Mouse (Mus musculus) testis, postnatal 14 days (tissue): Measurements from ENCODE around the gene Gm20388.

Experiments used
- DNase-seq: peaks from one replicate; pipeline ENCODE4 v3.0.0; 2021; ENCODE audit warnings: low spot score

Gm20388 gene

DNA sequence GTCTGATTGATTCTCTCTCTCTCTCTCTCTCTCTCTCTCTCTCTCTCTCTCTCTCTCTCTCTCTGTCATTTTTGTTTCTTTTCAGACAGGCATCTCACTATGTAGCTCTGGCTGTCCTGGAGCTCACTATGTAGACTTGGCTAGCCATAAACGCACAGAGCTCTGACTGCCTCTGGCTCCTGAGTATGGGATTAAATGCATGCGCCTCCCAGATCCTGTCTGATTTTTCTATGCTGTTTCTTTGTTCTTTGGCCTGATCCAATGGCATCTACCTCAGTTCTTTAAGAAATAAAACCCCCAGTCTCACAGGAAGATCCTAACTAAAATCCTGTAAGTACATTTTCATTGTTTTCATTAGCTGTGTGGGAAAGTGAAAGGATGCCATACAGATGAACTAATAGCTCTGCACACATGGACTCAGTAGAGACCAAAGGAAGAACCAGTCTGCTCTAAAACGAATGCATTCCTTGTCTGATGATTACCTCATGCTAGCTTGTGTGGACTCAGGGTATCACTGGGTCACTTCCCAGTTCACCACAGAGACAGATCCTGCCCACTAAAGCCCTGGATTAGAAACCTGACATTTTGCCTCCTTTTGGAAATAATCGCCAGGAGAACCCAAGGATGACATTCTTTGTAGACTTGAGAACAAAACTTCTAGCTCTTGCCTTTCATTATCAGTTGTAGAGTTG is 4156.6 kb downstream of the Gm20388 start:
- no peak for DNase-seq

DNA sequence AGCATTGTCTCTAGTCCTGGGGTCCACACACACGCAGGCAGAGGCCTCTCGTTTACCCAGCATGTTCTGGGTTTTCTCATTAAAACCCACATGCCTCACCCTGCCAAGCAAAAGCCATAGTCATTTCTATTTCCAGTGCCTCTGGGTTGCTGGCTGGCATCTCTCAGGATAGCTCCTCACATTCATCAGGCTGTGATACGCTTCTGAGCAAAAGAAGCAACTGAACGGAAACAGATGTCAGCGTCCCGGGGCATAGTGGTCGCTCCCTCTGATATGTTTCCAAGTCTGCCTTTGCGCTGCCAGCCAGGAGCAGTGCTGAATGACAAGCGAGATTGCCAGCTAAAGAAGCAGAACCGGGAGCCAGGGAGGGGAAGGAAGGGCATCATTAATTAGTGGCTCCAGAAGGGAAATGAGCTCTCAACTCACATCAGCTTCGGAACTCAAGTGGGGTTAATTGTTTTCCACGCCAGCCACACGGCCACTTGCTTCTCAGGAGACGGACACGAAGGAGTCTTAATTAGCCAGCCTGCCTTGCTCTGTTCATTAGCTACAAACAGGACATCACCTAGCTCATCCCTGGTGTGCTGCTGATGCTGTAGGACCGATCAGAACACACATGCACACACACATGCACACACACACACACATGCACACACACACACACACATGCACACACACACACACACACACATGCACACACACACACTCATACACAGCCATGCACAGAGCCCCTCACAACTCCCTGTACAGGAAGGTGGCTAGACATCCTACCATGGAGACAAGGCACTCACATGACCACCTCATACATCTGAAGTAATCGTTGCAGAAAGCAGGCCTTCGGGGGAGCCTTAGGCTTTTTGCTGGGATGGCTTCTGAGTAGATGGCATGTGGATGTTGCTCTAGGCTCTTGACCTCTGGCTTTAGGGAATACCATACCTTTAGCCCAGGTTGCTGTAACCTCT is 4160.0 kb downstream of the Gm20388 start:
- no peak for DNase-seq

DNA sequence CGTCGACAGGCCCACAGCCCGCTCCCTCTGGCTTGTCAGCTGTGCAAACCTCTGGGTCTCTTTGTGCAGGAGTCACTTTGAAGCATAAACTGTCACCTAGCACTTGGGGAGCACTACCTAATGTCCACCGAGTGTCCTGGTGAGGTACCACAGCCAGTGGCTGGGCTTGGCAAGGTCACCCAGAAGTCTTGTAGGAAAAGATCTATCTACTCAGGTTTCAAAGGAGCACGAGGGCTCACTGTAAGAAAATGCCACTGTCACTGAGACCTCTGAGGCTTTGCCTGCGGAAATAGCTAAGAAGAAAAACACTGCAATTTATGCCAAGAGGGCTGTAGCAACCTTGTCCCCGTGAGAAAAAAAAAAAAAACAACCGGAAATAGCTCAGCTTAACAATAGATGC is 4165.3 kb downstream of the Gm20388 start:
- DNase-seq: no peak

DNA sequence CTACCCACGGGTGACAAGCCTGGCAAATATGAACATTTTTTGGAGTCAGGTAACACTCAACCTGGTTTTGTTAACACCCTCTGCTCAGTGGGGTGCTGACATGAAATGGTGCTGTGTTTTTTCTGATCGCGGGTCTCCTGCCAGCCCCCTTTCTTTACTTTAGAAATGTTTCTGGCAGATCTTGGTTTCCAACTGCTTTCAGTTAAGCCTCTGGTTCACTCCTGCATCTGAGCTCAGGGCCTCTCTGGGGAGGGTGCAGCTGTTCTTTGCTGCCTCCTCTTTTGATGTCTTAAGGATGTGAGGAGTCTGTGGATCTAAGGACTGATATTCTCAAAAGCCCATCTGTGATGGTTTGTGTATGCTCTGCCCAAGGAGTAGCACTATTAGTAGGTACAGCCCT is 4165.8 kb downstream of the Gm20388 start:
- no peak for DNase-seq

DNA sequence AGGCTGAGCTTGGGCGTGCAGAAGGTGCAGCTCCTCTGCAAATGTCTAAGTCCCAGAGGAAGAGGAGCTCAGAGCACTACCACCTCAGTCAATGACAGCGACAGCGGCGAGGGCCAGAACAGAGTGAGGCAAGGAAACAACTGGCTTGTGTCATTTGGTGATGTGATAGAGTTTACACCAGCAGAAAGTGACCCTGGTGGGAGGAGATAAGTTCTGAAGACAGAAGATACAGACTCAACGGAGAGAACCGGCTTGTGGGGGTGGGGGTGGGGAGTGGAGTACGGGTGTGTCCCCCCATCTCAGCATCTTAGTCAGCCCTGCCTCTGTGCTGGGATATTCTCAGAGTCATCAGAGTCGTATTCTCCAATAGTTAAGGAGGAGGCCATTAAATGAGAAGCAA is 4166.7 kb downstream of the Gm20388 start:
- no peak for DNase-seq

DNA sequence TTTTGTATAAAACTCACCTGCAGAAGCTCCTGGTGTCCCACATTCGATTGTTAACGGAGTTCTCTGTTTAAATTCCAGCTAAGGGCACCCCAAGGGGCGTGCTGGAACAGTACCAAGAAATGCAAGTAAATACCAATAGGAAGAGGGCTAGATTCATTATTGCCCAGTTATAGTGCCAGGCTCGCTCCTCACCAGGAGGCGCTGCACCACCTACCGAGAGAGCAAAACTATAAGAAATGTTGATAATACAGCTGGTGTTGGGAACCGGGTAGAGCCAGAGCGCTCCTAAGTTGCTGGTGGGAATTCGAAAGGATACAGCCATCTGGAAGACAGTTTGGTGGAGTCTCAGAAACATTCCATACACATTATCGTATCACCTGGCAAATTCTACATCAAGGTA is 4167.4 kb downstream of the Gm20388 start:
- no peak for DNase-seq

DNA sequence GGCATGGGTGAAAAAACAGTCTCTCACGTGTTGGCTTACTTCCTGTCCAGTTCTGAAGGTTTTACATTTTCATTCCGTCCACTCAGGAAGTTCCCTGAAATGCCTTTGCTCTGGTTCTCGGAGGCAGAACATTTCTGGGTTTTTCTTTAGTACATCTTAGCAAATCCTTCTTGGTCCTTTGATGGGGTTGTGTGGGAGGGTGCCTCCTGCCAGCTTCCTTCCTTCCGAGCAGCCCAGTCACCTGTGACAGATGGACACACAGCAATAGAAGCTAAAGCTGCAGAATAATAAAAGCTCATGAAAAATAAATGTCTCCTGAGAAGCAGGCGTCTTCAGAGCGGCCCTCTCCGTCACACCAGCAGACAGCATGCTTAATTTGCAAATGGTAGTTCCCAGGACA is 4168.3 kb downstream of the Gm20388 start:
- DNase-seq: no peak

DNA sequence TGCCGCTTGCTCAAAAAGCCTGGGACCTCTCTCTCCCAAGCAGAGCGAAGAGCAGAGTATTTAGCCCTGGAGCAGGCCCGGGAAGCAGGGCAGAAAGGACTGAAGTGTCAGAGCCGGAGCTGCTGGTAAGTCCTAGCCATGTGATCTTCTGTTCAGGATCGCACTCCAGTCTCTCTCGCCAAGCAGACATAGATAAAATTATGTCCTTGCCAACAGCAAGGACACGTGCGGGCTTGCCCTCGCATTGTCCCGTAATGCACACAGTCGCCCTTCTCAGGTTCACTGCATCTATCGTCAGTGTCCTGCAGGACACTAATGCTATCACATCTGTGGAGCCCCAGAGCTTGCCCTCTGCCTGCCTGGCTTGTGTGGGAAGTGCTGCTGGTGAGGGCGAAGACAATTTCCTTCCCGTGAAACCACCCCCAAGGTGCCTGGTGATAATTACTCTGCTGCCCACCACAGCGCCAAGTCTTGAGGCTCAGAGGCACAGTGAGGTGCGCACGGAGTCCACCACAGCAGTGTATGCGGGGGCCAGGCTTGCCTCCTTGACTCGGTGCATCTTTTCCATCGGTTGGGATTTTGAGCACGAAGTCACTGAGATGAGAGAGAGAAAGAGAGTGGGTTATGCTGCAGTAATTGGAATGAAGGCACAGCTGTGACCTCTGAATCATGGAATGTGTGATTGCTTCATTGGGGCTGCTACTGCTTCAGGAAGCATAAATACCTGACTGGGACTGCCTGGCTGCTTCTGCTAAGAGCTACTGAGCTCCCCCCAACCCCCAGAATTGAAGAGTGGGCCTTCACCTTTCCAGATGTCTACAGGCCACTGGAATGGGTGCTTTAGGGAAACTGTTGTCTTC is 4170.1 kb downstream of the Gm20388 start:
- no peak for DNase-seq

DNA sequence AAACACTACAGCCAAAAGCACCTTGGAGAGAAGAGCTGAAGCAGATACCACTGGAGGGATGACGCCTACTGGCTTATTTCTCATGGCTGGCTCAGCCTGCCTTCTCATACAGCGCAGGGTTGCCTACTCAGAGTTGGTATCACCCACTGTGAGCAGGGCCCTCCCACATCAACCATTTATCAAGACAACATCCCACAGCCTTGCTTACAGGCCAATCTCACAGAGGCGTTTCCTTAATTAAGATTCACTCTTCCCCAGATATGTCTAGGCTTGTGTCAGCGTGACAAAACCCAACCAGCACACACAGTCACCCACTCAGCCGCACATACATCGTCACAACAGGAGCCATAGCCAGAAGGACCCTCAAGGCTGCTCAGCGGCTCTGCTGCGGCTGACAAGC is 4172.0 kb downstream of the Gm20388 start:
- DNase-seq: no peak

DNA sequence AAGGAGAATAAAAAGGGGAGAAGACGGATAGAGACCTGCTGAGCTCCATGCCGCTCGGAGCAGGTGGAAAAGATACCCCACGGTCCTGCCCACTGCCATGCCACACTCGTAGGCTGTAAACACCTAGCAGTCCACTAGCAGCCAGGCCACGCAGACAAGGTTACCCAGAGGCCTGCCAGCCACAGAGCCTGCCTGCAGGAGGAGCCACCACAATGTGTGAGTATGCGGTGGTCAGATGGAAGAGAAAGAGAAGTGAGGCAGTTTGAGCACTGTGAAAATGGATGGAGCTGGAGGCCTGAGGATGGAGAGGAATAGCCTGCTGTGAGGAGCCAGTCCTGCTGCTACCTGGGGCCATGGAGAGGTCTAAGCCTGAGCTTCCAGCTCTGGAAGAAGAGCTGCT is 4173.0 kb downstream of the Gm20388 start:
- no peak for DNase-seq

DNA sequence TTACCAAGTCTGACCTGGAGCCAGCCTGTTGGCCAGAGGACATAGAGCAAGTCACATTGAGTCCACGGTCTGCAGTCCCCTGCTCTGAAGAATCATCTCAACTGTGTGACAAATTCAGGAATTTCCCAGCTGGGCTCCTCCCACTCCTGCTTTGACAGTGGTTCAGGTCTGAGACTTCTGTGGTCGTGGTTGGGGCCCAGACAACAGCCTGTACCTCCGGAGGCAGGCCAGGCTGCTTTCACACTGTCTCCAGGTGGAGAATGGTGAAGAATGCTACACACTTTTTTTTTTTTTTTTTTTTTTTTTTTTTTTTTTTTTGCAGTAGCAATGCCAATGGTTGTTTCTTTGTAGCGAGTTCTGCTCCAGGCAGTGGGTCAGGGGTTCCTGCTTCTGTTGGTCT is 4175.0 kb downstream of the Gm20388 start:
- no peak for DNase-seq

DNA sequence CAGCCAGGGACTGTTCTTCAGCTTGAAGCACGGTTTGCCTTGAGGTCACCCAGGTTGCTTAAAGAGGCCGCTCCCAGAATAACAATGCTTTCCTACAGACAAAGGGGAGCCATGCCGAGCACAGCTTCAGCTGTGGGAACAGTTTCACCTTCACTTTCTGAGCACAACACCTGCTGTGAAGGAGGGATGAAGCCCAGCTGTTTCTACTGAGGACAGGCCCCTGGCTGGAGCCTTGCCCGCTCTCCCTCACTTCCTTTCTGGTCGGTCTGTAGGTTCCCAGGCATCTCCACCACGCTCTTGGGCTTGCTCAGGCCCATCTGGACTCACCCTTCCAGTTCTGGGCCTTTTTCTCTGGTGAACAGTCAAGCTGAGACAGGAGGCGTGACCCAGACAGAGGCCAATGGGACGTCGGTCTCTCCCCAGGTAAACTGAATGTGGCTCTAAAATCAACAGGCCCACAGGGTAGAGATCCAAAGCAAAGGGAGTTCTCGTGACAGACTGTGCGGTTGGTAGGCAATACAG is 4177.5 kb downstream of the Gm20388 start:
- no peak for DNase-seq

DNA sequence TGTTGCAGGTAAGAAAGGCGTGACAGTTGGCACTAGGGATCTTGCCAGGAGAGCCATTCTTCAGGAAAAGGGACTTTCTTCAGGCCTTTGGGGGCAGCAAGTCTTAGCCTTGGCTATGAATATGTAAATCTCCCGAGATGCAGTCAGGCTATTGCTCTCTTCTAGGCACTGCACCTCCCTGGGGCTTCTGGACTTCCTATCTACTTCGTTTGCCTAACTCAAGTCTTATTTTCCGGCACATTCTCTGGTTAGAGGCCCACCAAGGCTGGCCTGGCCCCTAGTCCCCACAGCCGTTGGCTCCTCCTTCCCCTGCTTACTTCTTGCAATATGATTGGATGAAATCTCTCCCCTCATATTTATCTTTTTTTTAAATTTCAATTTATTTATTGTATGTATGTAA is 4178.4 kb downstream of the Gm20388 start:
- DNase-seq: no peak

DNA sequence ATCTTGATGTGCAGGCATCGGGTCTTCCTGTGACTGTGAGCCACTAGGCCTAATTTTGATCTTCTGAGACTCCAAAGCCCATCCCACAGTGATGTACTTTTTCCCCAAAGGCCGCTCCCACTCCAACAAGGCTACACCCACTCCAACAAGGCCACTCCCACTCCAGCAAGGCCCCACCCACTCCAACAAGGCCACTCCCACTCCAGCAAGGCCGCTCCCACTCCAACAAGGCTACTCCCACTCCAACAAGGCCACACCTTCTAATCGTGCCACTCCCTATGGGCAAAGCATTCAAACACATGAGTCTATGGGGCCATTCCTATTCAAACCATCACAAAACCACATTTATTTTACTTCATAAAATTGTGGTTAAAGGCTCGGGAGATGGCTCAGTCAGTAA is 4179.8 kb downstream of the Gm20388 start:
- DNase-seq: no peak

DNA sequence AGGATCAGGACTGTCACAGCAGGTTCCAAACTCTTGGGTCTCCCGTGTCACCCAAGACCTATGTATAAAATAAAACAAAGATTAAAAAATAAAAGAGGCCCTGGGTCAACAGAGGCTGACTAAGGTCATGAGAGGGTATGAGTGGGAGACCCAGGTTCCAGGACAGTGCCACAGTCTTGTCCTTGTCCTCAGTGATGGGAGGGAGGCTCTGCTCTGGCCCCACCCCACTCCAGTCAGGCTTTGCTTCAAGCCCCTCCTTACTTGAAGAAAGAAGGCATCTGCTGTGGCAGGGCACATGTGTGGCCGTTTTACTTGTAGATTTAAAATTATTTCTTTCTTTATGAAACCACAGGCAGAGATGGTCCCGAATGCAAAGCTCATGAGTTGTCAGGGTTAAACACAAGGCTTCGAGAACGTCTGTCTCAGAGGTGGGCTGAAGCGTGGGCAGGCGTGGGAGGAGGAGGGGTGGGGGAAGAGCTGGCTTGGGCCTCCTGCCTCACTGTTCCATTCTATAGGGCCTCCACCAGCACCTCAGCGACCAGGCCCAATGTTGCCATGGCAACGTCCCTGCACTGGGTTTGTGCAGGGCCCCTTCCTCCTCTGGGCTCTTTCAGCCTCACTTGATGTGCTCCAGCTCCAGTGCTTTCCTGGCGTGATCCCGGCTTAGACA is 4188.4 kb downstream of the Gm20388 start:
- DNase-seq: no peak

DNA sequence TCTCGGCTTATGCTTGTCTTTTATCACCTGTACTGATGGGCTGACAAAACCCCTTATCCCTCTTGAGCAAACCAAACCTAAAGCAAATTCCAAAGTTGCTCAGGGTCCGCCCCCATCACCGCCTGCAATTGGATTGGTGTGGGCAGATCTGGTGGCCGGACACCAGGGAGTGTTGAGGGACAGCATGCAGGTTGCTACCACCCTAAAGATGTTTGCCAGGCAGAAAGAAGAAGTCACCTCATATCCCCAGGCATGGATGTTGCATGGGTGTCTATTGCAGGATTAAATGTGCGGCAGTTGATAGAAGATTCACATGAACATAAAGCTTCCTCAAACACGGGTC is 4189.0 kb downstream of the Gm20388 start:
- DNase-seq: no peak

DNA sequence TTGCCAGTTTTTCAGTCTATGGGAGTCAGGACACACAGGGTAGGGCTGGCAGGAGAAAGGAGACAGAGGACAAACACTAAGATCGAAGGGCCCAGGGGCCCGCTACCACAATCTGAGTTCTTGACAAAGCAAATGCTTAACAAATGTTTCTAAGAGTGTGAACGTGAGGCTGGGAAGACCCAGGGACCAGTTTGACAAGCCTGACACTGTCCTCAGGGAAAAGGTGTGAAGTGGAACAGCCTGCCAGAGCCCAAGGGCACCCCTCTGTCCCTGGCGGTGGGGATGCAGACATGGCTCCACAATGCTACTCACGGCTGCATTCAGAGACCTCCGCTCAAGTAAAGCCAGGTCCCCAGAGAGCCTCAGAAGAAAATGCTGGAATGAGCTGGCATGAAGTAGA is 4195.2 kb downstream of the Gm20388 start:
- no peak for DNase-seq

DNA sequence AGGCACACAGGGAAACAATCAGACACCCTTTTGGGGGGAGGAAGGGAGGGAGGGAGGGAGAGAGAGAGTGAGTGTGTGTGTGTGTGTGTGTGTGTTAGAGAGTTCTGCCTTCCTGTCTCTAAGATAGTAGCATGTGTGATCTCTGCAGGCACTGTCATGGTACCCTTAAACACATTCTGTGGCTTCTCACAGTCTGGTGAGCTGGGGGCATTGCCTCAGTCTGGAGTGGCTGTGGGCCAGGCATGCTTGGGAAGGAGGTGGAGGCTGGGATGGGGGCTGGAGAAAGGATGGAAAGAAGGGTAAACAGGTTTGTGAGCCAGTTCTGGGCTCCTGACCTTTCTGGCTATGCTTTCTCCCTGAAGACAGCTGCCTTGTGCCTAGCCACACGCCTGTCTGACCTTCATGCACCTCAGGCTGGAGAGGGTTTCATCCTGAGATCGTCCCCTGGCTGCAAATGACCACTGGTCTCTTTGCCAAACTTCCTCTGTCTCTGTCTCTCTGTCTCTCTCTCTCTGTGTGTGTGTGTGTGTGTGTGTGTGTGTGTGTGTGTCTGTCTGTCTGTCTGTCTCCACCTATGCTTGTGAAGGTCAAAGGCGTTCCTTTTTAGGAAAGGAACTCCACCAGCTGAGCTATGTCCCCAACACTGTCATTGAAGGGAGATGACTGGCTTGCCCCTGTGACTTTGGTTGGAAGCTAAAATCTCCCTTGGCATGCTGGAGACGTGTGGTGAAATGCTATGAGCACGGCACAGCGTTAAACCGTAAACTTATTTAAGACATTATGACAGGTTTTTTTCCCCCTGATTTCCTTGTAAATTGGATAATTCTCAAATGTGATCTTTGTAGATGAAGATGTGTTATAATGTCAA is 4195.9 kb downstream of the Gm20388 start:
- DNase-seq: no peak

DNA sequence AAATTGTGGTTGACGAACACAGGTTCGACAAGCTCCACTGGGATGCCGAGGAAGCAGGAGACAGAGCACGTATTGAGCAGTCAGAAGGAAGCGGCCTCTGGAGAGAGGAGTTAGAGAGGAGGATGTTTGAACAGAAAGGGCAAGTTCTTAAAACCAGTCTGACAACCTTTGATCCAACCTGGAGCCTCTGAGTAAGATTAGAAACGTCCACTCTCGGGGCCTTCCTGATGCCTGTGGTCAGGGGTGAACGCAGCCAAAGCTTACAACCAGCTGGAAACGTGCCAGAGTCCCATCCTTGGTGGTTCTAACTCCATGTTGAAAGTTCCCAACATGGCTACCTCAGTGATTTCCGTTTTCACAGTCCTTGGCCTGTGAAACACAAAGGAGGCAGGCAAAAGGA is 4202.5 kb downstream of the Gm20388 start:
- no peak for DNase-seq

DNA sequence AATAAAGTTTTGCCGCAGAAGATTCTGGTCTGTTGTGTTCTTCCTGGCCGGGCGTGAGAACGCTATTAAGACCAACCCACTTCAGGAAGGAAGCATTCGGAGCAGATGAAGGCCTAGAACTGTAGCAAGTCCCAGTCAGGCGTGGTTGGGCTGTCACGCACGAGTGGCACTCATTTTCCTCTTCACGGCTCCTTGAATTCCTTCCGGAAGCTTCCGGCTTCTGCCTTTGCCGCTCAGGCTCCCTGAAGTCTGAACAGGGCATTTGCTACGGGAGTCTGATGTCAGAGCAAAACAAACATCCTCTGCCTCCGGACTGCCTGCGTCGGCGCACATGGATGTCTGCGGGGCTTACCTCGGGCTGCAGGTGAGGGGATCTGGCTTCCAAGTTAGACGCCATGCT is 4214.6 kb downstream of the Gm20388 start:
- no peak for DNase-seq

DNA sequence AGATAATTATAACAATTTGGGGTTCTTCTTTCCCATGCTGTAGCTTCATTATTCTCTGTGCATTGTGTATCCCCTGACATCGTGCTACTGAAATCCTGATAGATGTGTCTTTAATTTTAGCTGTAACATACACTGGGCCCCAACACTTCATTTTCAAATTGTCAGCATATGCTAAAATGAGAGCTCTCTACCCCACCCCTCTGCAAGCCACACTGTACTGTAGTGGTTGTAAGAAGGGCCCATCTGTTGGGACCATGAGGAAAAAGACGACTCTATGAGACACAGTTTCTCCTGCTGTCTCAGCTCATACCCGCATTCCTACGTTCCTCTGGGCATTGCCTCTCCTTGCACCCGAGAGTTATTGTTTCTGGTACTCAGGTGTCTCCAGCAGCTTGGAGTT is 4226.6 kb downstream of the Gm20388 start:
- DNase-seq: no peak
